Mouse (Mus musculus): Measurements from ENCODE around the gene Kcnc4. TPM values are rescaled to one million over a fixed set of nuclear protein-coding genes. Genes with fewer than 3 reads are reported as not detected.

Kcnc4 gene
- polyA plus RNA-seq (2014; fragmentation: Illumina TruSeq; extraction: RNeasy Lipid Tissue Mini Kit (QIAGEN cat#74804); ENCODE audit: low read depth, low replicate concordance) = 19.9 TPM

GRCm38 (mm10) chr3:107459196-107459772, at the start of gene Kcnc4:
Gene Kcnc4 (minus strand): TSS chr3:107459552.

Other genes with a start within 250 kb of the Kcnc4 start
- 0.34 TPM for gene Cym, start 237.8 kb downstream of the Kcnc4 start, polyA plus RNA-seq (2014; fragmentation: Illumina TruSeq; extraction: RNeasy Lipid Tissue Mini Kit (QIAGEN cat#74804); ENCODE audit: low read depth, low replicate concordance)
- not detected for gene A630076J17Rik, start 228.9 kb downstream of the Kcnc4 start, polyA plus RNA-seq (2014; fragmentation: Illumina TruSeq; extraction: RNeasy Lipid Tissue Mini Kit (QIAGEN cat#74804); ENCODE audit: low read depth, low replicate concordance)
- not detected for gene Prok1, start 219.8 kb downstream of the Kcnc4 start, polyA plus RNA-seq (2014; fragmentation: Illumina TruSeq; extraction: RNeasy Lipid Tissue Mini Kit (QIAGEN cat#74804); ENCODE audit: low read depth, low replicate concordance)
- 112 TPM for gene Lamtor5, start 180.7 kb downstream of the Kcnc4 start, polyA plus RNA-seq (2014; fragmentation: Illumina TruSeq; extraction: RNeasy Lipid Tissue Mini Kit (QIAGEN cat#74804); ENCODE audit: low read depth, low replicate concordance)
- 5.4 TPM for gene Slc16a4, start 168.3 kb downstream of the Kcnc4 start, polyA plus RNA-seq (2014; fragmentation: Illumina TruSeq; extraction: RNeasy Lipid Tissue Mini Kit (QIAGEN cat#74804); ENCODE audit: low read depth, low replicate concordance)
- 4.8 TPM for gene Rbm15, start 125.9 kb downstream of the Kcnc4 start, polyA plus RNA-seq (2014; fragmentation: Illumina TruSeq; extraction: RNeasy Lipid Tissue Mini Kit (QIAGEN cat#74804); ENCODE audit: low read depth, low replicate concordance)
- 6.7 TPM for gene Slc6a17, start 58.5 kb upstream of the Kcnc4 start, polyA plus RNA-seq (2014; fragmentation: Illumina TruSeq; extraction: RNeasy Lipid Tissue Mini Kit (QIAGEN cat#74804); ENCODE audit: low read depth, low replicate concordance)
- 11.6 TPM for gene Ubl4b, start 95.5 kb upstream of the Kcnc4 start, polyA plus RNA-seq (2014; fragmentation: Illumina TruSeq; extraction: RNeasy Lipid Tissue Mini Kit (QIAGEN cat#74804); ENCODE audit: low read depth, low replicate concordance)
- gene Alx3, start 135.5 kb upstream of the Kcnc4 start, polyA plus RNA-seq (2014; fragmentation: Illumina TruSeq; extraction: RNeasy Lipid Tissue Mini Kit (QIAGEN cat#74804); ENCODE audit: low read depth, low replicate concordance) = not detected
- not detected for gene Gm10961, start 171.8 kb upstream of the Kcnc4 start, polyA plus RNA-seq (2014; fragmentation: Illumina TruSeq; extraction: RNeasy Lipid Tissue Mini Kit (QIAGEN cat#74804); ENCODE audit: low read depth, low replicate concordance)
- gene Strip1, start 172.1 kb upstream of the Kcnc4 start, polyA plus RNA-seq (2014; fragmentation: Illumina TruSeq; extraction: RNeasy Lipid Tissue Mini Kit (QIAGEN cat#74804); ENCODE audit: low read depth, low replicate concordance) = 26.2 TPM
- gene Ahcyl1, start 237.0 kb upstream of the Kcnc4 start, polyA plus RNA-seq (2014; fragmentation: Illumina TruSeq; extraction: RNeasy Lipid Tissue Mini Kit (QIAGEN cat#74804); ENCODE audit: low read depth, low replicate concordance) = 110 TPM